Mouse (Mus musculus): ENCODE results near the gene Ankrd6.

- no peak for TF ChIP-seq POLR2A (IDR thresholded peaks at IDR 0.05; ENCODE audit: low read depth, low read length)
- TF ChIP-seq CTCF (IDR thresholded peaks at IDR 0.05; ENCODE audit: borderline replicate concordance, insufficient read depth, low read length): no peak
Measured at GRCm38 (mm10) chr4:32834541-32834940, 116.1 kb downstream of the Ankrd6 start.
